Mouse (Mus musculus) embryonic facial prominence, embryonic 11.5 days (tissue): ENCODE data around the gene Gpr135. TPM values are rescaled to one million over a fixed set of nuclear protein-coding genes. Genes with fewer than 3 reads are reported as not detected.
"Not testable (repeated sequence)": the region's sequence is repeated elsewhere in the genome, so short reads cannot be mapped to it uniquely, and the experiment has no call there.

Source experiments
- ATAC-seq: fragments of 200-750 bp; cut with Nextera tagmentation; replicated peaks from 2 replicates; pipeline ENCODE4 v1.8.0; 2017; ENCODE audit warnings: low read depth; ENCODE audit not compliant: insufficient number of reproducible peaks, low FRiP score, low TSS enrichment
- DNase-seq: peaks from one replicate; pipeline ENCODE4 v3.0.0-alpha.2; 2015; ENCODE audit warnings: low spot score
- H3K27ac ChIP-seq: fragments of 300-500 bp; sonication (generic); replicated peaks from 2 replicates; pipeline ENCODE4 v1.5.1; 2014; ENCODE audit warnings: mild to moderate bottlenecking, low read depth, low read length, control low read depth
- H3K27me3 ChIP-seq: fragments of 300-500 bp; sonication (generic); 2 replicates; pipeline ENCODE4 v1.6.1; 2014; ENCODE audit warnings: mild to moderate bottlenecking, low read length, moderate library complexity, mixed read lengths; ENCODE audit not compliant: control insufficient read depth, insufficient read depth
- H3K36me3 ChIP-seq: fragments of 300-500 bp; sonication (generic); replicated peaks from 2 replicates; pipeline ENCODE4 v1.6.1; 2014; ENCODE audit warnings: low read depth, mild to moderate bottlenecking, low read length, moderate library complexity, mixed read lengths; ENCODE audit not compliant: control insufficient read depth, insufficient read depth
- H3K4me1 ChIP-seq: fragments of 300-500 bp; sonication (generic); 2 replicates; pipeline ENCODE4 v1.6.1; 2014; ENCODE audit warnings: low read length, mixed read lengths; ENCODE audit not compliant: control insufficient read depth, insufficient read depth
- H3K4me2 ChIP-seq: fragments of 300-500 bp; sonication (generic); 2 replicates; pipeline ENCODE4 v1.6.1; 2014; ENCODE audit warnings: low read depth, mild to moderate bottlenecking, control low read depth, low read length, moderate library complexity
- H3K4me3 ChIP-seq: fragments of 300-500 bp; sonication (generic); 2 replicates; pipeline ENCODE4 v1.5.1; 2014; ENCODE audit warnings: low read depth, low read length, control low read depth
- H3K9ac ChIP-seq: fragments of 300-500 bp; sonication (generic); replicated peaks from 2 replicates; pipeline ENCODE4 v1.6.1; 2014; ENCODE audit warnings: mild to moderate bottlenecking, control low read depth, low read length
- H3K9me3 ChIP-seq: fragments of 300-500 bp; sonication (generic); replicated peaks from 2 replicates; pipeline ENCODE4 v1.6.1; 2016; ENCODE audit warnings: mild to moderate bottlenecking, low read length, inconsistent platforms, mixed read lengths; ENCODE audit not compliant: control insufficient read depth
- WGBS: fragments of 180-500 bp; shearing (Covaris S2); extraction: QIAGEN DNeasy Blood & Tissue Kit; methylation state at CpG from one replicate; pipeline ENCODE4 v1.1.7; 2014; 5-methylcytosine and 5-hydroxymethylcytosine counted together
- polyA plus RNA-seq: library from polyadenylated mRNA; unstranded; fragments of >200 nt; fragmentation: Nextera tagmentation; extraction: Ambion mirVana; gene quantifications from 2 replicates; pipeline ENCODE4 v1.2.1, GENCODE M21; 2014

Gene Gpr135
- polyA plus RNA-seq, 1 experiment from 2014 or later, result 0.55 TPM

DNA sequence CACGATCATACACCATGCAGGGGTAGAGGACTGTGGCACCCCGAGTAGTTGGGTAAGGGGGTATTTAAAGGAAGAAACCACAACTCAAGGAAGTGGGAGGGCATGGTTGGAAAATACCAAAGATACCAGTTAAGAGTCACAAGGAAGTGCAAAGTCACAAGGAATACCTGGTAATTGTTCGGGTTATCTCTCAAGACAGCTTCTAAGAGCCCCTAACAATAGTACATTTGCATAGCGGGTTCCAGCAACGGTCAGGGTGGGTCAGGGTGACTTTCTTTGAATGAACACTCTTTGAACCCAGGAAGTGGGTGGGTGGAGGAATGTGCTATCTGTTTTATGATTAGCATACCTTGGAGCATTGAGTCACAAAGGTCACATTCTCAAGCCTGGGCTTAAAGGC lies 20.8 kb downstream of the Gpr135 start:
- not testable (repeated sequence) for H3K27me3 ChIP-seq, ATAC-seq, H3K4me3 ChIP-seq, H3K4me1 ChIP-seq, DNase-seq, H3K9me3 ChIP-seq, H3K27ac ChIP-seq, H3K4me2 ChIP-seq, H3K36me3 ChIP-seq, H3K9ac ChIP-seq
- 88% methylated on average over 5 of the region's 5 CpGs for WGBS

DNA sequence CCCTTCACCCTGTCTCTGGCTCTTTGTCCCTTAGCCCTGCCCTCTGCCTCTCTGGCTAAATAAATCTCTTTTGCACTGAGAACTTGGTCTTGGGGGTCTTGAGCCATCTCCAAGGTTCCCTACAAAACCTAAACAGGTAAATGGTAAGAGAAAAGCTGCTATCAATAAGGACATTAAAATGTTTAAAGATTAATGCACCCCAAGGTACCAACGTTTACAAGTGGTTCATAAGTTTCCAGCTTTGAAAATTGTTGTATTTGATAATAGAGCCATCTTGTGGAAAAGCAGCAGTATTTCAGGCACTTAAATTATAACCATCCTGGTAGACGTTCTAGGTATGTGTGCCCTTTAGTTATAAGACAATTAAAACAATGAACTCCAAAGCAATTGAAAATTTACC lies 23.4 kb downstream of the Gpr135 start:
- Histone ChIP-seq H3K27ac (no peak overlapping the region), H3K4me1 (no peaks in the 10 kb centered on the region), H3K4me3 (no peak overlapping the region), H3K36me3 (no peaks in the 10 kb centered on the region), H3K9ac (no peak overlapping the region), H3K27me3 (no peaks in the 10 kb centered on the region), H3K9me3 (no peaks in the 10 kb centered on the region), H3K4me2 (no peak overlapping the region)
- DNase-seq, result peak; percentile 36
- no peak for ATAC-seq
- WGBS, result 17% methylated on average over 2 of the region's 2 CpGs

DNA sequence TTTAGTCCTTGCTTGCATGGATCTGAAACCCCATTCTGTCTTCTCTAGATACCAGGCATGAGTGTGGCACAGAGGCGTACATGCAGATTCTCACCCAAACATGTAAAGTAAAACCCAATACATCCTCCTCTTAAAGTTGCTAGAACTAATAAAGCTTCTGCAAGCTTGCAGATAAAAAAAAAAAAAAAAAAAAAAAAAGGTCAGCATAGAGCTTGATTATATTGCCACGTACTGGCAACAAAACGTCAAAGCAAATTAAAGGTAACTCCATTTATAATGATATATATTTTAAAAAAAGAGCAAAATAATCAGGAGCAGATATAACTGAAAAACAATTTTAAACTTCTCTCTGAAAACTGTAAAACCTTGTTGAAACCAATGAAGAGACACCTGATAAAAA lies 29.7 kb downstream of the Gpr135 start:
- H3K9me3 ChIP-seq, result no peaks in the 10 kb centered on the region
- H3K36me3 ChIP-seq, result no peaks in the 10 kb centered on the region
- no peak overlapping the region for H3K9ac ChIP-seq
- no peak for DNase-seq
- H3K4me2 ChIP-seq, result no peak overlapping the region
- H3K4me3 ChIP-seq, result no peak overlapping the region
- H3K4me1 ChIP-seq, result no peaks in the 10 kb centered on the region
- H3K27ac ChIP-seq, result no peak overlapping the region
- no peaks in the 10 kb centered on the region for H3K27me3 ChIP-seq
- WGBS, result 87% methylated on average over 3 of the region's 3 CpGs
- ATAC-seq, result no peak

DNA sequence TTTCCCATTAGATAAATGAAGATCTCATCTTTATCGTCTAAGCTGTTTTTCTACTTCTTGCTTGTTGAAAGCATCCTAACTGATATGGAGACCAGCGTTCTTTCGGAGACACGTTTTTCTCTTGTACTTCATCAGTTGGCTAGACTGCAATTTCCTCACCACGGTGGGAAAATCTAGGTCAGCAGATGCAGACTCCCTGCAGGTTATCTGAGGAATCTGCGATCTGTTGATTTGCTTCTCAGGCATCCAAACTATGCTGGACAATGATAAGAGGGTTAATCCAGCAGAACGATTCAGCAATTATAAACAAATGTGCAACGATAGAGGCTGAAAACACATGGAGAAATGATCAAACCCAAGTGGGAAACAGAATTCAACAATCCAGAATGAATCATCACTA lies 31.4 kb downstream of the Gpr135 start:
- no peaks in the 10 kb centered on the region for H3K27me3 ChIP-seq
- H3K4me1 ChIP-seq, result no peaks in the 10 kb centered on the region
- H3K4me3 ChIP-seq, result no peak overlapping the region
- no peak overlapping the region for H3K9ac ChIP-seq
- no peak for ATAC-seq
- WGBS, result 78% methylated on average over 8 of the region's 8 CpGs
- no peaks in the 10 kb centered on the region for H3K36me3 ChIP-seq
- H3K9me3 ChIP-seq, result no peaks in the 10 kb centered on the region
- DNase-seq, result no peak
- H3K27ac ChIP-seq, result no peak overlapping the region
- H3K4me2 ChIP-seq, result no peak overlapping the region

DNA sequence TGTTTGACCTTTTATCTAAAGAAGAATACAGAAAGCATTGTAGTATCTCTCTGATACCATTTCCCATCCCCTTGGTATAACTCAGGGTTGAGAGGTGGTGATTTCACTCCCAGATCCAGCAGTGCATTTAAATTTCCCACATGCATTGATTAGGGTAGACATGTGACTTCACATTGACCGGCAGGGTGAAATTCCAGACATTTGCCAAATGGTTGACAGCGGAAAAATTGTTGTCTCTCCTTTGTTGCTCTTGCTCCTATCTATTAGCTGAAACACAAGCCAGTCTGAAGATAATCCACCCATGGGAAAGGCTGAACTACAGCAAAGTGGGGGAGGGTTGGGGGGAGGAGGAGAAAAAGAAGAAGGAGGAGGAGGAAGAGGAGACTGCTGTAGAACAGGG lies 32.1 kb downstream of the Gpr135 start:
- H3K9me3 ChIP-seq, result no peaks in the 10 kb centered on the region
- no peaks in the 10 kb centered on the region for H3K4me1 ChIP-seq
- no peak for DNase-seq
- H3K4me2 ChIP-seq, result no peak overlapping the region
- no peak overlapping the region for H3K4me3 ChIP-seq
- H3K27ac ChIP-seq, result no peak overlapping the region
- no peak for ATAC-seq
- no peak overlapping the region for H3K9ac ChIP-seq
- no peaks in the 10 kb centered on the region for H3K36me3 ChIP-seq
- 59% methylated on average over 2 of the region's 2 CpGs for WGBS
- H3K27me3 ChIP-seq, result no peaks in the 10 kb centered on the region

DNA sequence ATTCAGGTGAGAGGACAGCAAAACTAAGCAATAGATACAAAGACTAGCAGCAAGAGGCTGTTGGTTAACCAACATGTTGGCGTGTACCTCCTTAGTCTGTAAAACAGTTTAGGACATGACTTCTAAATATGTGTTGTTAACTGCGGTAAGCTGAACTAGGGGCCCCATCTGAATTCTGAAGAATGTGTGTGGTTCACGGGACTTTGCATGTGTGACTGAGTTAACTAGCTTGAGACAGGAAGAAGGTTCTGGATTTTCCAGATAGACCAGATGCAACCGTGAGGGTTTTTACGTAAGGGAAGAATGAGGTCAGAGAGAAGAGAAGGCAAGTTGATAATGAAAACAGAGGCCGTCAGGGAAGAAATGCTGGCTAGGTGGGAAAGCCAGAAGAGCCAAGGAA lies 33.9 kb downstream of the Gpr135 start:
- H3K36me3 ChIP-seq, result no peaks in the 10 kb centered on the region
- H3K27ac ChIP-seq, result no peak overlapping the region
- H3K4me1 ChIP-seq, result no peaks in the 10 kb centered on the region
- 82% methylated on average over 6 of the region's 6 CpGs for WGBS
- no peaks in the 10 kb centered on the region for H3K9me3 ChIP-seq
- H3K9ac ChIP-seq, result no peak overlapping the region
- no peak overlapping the region for H3K4me2 ChIP-seq
- ATAC-seq, result no peak
- no peak overlapping the region for H3K4me3 ChIP-seq
- H3K27me3 ChIP-seq, result no peaks in the 10 kb centered on the region
- no peak for DNase-seq

DNA sequence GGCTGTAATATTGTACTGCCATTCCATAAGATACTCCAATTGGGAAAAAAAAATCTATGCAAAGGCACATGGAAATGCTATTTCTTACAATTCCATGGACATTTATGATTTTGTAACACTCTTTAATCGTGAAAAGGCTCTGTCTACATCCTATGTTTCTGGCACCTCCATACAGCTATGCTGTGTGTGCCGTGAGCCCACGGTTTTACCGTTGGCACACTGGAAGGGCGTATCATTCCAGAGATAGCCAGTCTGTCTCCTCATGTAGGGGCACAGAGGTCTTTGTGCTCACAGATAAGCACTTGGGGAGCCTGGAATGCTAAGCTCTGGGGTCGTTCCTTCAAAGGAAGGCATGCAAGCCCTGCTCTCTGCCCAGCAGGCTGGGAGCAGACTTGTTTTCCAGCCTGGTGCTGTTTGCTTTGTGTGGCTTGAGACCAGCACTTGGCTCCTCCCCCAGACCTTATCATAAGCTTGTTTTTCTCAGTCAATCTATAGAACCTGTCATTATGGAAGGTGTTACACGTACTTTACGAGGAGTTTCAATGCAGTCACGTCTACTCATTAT lies 34.7 kb downstream of the Gpr135 start:
- no peaks in the 10 kb centered on the region for H3K36me3 ChIP-seq
- 73% methylated on average over 9 of the region's 9 CpGs for WGBS
- no peak for DNase-seq

DNA sequence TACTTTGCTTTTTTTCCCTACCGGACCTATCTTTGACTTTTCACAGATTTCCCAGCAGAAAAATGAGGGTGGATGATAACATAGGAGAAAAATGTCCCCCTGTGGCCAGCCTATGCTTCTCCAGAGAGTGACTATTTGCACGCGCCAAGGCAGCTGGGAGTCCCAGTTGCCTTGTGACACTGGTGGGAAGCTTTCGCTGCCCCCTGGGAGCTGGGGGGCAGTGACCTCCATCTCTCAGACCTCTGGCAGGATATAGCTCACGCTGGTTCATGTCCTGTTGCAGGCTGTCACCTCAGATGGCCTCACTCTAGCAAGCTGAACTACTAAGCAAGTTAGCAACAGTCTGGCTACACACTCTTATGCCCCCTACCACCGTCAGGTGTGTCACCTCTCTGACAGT lies 39.1 kb downstream of the Gpr135 start:
- no peak overlapping the region for H3K27ac ChIP-seq
- no peaks in the 10 kb centered on the region for H3K27me3 ChIP-seq
- no peak overlapping the region for H3K4me3 ChIP-seq
- WGBS, result 82% methylated on average over 6 of the region's 6 CpGs
- H3K9ac ChIP-seq, result no peak overlapping the region
- no peaks in the 10 kb centered on the region for H3K36me3 ChIP-seq
- H3K4me2 ChIP-seq, result no peak overlapping the region
- DNase-seq, result no peak
- no peak for ATAC-seq
- no peaks in the 10 kb centered on the region for H3K4me1 ChIP-seq
- no peaks in the 10 kb centered on the region for H3K9me3 ChIP-seq

More for the DNA sequence above, 34.7 kb downstream of the Gpr135 start:
- no peaks in the 10 kb centered on the region for H3K27me3 ChIP-seq
- H3K4me2 ChIP-seq, result no peak overlapping the region
- no peak for ATAC-seq
- H3K9ac ChIP-seq, result no peak overlapping the region
- no peaks in the 10 kb centered on the region for H3K4me1 ChIP-seq
- H3K9me3 ChIP-seq, result no peaks in the 10 kb centered on the region
- H3K27ac ChIP-seq, result no peak overlapping the region
- no peak overlapping the region for H3K4me3 ChIP-seq
